Mouse (Mus musculus) megakaryocyte-erythroid progenitor cell, adult 5 weeks (primary cell): ENCODE measurements around the gene Uroc1. TPM values are rescaled to one million over a fixed set of nuclear protein-coding genes. Genes with fewer than 3 reads are reported as not detected.

Source experiments
- polyA plus RNA-seq: library from polyadenylated mRNA; stranded (reverse); fragments of >175 nt; gene quantifications from 2 replicates; pipeline ENCODE4 v1.2.3, GENCODE M21; 2012

Gene Uroc1
- polyA plus RNA-seq, result not detected in 2 replicates

DNA sequence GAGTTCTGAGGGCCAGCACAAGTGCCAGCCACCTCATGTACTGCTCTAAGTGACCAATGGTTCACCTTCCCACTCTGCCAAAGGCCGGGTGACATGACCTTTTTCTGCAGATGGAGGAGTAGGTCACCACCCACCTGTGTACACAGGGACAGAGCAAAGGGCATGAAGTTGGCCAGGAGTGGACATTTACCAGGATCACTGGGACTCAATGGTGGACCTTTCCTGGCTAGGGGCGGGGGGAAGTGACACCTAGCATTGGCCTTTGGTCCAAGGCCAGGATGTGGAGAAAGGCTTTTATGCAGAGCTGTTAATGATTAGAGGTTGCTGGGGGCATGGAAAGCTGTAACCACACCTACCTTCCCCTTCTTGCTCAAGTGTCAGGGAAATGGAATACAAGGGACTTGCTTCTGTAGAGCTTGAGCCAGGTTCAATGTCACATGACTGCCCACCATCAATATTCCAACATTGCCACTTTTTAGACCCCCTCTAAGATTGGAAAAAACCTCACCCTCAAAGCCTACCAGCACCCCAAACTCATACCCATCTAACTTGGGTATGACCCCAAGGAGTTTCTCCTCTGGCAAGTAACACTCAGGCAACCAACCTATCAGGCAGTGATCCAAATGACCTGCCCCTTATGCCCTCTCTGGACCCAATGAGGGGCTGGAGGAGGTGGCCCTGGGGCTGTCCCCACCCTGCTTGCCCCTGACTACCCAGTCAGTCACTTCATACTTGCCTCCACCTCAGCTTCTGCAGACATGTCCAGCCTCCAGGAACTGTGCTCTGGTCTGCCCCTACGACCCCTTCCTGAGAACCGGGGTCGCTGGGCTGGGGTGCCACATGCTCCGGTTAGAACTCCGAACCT, at the start of gene Uroc1:
Uroc1 (plus strand) TSS at position 724 of the 865 bp plus-strand sequence.

DNA sequence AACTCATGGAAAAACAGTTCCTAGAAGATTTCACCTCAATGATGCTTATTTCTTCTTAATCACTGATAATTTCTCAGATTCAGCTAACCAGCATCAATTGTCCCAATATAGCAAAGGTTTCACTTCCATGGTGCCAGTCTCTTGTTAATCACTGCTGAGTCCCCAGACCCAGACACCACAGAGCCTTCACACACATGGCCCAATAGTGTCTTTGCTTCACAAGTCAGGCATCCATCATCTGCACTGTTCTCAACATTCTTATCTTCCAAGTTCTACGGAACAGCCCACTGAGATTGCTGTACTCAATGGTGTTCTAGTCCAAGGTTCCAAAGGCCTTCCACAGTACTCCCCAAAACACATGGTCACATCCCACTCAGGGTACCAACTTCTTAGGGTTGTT, 32.2 kb upstream of the Uroc1 start, which contains the start of gene BC048671:
BC048671 (plus strand) TSS at position 301 of the 400 bp plus-strand sequence.

DNA sequence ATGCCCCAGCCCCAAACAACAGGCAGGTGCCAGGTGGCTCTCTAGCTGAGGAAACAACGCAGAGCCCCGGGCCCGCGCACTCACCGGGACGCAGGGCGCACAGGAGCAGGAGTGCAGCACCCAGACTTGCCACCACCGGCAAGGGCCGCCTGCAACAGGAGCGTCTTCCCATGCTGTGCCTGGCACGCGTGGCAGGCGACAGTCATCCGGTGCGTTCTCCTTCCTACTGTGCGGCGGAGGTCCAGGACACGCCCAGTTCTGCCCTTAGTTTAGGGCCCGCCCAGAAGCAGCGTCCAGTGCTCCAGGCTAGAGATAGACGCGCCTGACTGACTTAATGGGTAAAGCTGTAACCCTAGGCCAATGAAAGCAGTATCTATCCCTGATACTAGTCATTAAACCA, 8.1 kb upstream of the Uroc1 start, which contains the start of gene Chst13:
Chst13 (minus strand) TSS at position 195 of the 400 bp plus-strand sequence.

DNA sequence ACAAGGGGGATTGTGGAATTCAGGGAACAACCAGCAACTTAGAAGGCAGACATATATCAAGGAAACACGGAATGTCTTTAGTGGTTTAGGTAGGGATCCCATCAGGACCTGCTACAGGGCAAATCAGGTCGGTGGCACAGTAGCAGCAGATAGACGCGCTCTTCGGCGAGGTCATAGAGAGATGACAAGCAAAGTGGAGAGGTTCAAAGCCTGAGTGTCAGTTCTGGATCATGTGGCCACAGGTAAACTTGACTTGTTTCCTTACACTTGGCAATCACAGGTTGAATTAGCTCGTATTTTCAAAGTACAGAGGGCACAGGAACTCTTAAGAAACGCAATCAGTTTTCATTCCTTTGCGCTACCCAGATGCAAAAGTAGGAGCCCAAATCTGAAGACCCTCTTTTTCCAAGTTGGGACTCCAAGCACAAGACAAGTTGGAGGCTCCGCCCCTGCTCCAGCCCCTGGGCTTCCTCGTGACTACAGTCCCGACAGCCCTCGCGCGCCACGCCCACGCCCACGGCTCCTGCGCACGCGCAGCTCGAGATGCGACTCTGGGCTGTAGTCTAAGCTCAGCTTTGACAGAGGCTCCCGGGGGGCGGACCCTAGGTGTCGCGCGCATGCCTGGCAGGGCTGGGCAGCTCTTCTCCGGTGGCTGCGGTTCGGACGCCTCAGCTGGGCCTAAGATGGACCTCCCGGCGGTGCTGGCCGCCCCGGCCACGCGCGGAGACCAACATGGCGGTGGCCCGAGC, 36.1 kb downstream of the Uroc1 start, which contains the start of gene Zxdc:
Zxdc (plus strand) TSS at position 517 of the 749 bp plus-strand sequence.

Other genes with a start within 250 kb of the Uroc1 start
- gene Vmn1r50, start 231.9 kb upstream of the Uroc1 start, polyA plus RNA-seq, result not detected in 2 replicates
- gene Vmn1r51, start 210.7 kb upstream of the Uroc1 start, polyA plus RNA-seq, result not detected in 2 replicates
- gene Vmn1r52, start 158.5 kb upstream of the Uroc1 start, polyA plus RNA-seq, result not detected in 2 replicates
- not detected in 2 replicates for gene V1ra8, start 130.5 kb upstream of the Uroc1 start, polyA plus RNA-seq
- not detected in 2 replicates for gene Vmn1r53, start 108.8 kb upstream of the Uroc1 start, polyA plus RNA-seq
- not detected in 2 replicates for gene Vmn1r54, start 87.0 kb upstream of the Uroc1 start, polyA plus RNA-seq
- gene BC048671, start 32.1 kb upstream of the Uroc1 start, polyA plus RNA-seq, result not detected in 2 replicates
- 6.7 and 12.0 TPM in 2 replicates for gene Chst13, start 8.1 kb upstream of the Uroc1 start, polyA plus RNA-seq
- 29.0 and 31.8 TPM in 2 replicates for gene Zxdc, start 36.2 kb downstream of the Uroc1 start, polyA plus RNA-seq
- gene Cfap100, start 95.5 kb downstream of the Uroc1 start, polyA plus RNA-seq, result not detected in 2 replicates
- gene Klf15, start 129.3 kb downstream of the Uroc1 start, polyA plus RNA-seq, result 0.03 TPM in 1 of 2 replicates, not detected in the other
- 2.7 and 3.2 TPM in 2 replicates for gene Aldh1l1, start 153.1 kb downstream of the Uroc1 start, polyA plus RNA-seq